Mouse (Mus musculus) mature B cell (primary cell): ENCODE measurements at regions not wholly inside any gene's neighbourhood (a gene's known extent, or its start where the extent isn't known, plus 50 kb on each side); places are given as distances from the start of the nearest gene placed in this dataset.

Experiments
- in situ Hi-C: fragments of 300-500 bp; cut with MboI; formaldehyde crosslinking; loops from 2 replicates; pipeline ENCODE4 v1.14.3; 2019

GRCm38 (mm10) chr1:55977796-55978195, 572.1 kb downstream of the Plcl1 start:
- in situ Hi-C loops, result no loop called here

GRCm38 (mm10) chr1:55983522-55984066, 577.9 kb downstream of the Plcl1 start:
- in situ Hi-C loops, result no loop called here

GRCm38 (mm10) chr1:55997074-55997473, 591.4 kb downstream of the Plcl1 start:
- in situ Hi-C loops, result no loop called here
